Mouse (Mus musculus): Measurements from ENCODE around the gene Mpst. TPM values are rescaled to one million over a fixed set of nuclear protein-coding genes. Genes with fewer than 3 reads are reported as not detected.

The Mpst gene
- polyA plus RNA-seq, 1 experiment, result 6.4 TPM

DNA sequence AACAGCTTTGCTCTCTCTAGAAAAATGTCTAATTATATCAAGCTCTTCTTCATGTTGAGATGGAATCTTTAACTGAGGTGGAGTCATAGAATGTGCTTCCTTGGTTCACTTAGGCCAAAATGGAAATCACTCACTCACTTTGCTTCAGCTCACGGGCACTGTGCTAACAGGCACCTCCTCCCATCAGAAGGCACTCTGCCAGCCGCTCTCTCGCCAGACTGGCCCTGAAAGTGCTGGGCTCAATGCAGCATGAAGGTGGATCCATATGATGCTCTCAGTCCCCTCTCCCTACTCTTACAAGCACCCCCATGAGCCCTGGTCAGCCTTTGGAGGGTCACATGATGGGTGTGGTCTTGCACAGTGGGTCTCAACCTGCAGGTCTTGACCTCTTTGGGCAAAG lies 32.0 kb upstream of the Mpst start:
- Histone ChIP-seq H3K27ac (ENCODE audit: control insufficient read depth, insufficient read depth, low read depth, low read length) (no peak overlapping the region), H3K27me3 (ENCODE audit: control insufficient read depth, insufficient read depth, low read length) (no peaks in the 10 kb centered on the region), H3K4me1 (ENCODE audit: control insufficient read depth, insufficient read depth, low read length) (peaks cover 9% of the 10 kb centered on the region), H3K4me3 (ENCODE audit: control insufficient read depth, low read depth, low read length) (no peak overlapping the region), H3K36me3 (ENCODE audit: control insufficient read depth, insufficient read depth, low read length) (no peaks in the 10 kb centered on the region)
- TF ChIP-seq CTCF (IDR thresholded peaks at IDR 0.05; ENCODE audit: control insufficient read depth, insufficient read depth, insufficient replicate concordance, low read depth, low read length) (no peak), POLR2A (IDR thresholded peaks at IDR 0.05; ENCODE audit: control insufficient read depth, low read depth, low read length) (no peak)

GRCm38 (mm10) chr15:78377859-78378258 lies 28.4 kb upstream of the Mpst start:
- H3K36me3 ChIP-seq (ENCODE audit: control insufficient read depth, insufficient read depth, low read length), result no peaks in the 10 kb centered on the region
- peaks cover 9% of the 10 kb centered on the region for H3K4me1 ChIP-seq (ENCODE audit: control insufficient read depth, insufficient read depth, low read length)
- H3K27ac ChIP-seq (ENCODE audit: control insufficient read depth, insufficient read depth, low read depth, low read length), result no peak overlapping the region
- H3K4me3 ChIP-seq (ENCODE audit: control insufficient read depth, low read depth, low read length), result peak overlapping the region; percentile 36
- no peaks in the 10 kb centered on the region for H3K27me3 ChIP-seq (ENCODE audit: control insufficient read depth, insufficient read depth, low read length)
- TF ChIP-seq CTCF (IDR thresholded peaks at IDR 0.05; ENCODE audit: control insufficient read depth, insufficient read depth, insufficient replicate concordance, low read depth, low read length) (no peak), POLR2A (IDR thresholded peaks at IDR 0.05; ENCODE audit: control insufficient read depth, low read depth, low read length) (no peak)

GRCm38 (mm10) chr15:78378556-78378955 lies 27.7 kb upstream of the Mpst start:
- TF ChIP-seq POLR2A (IDR thresholded peaks at IDR 0.05; ENCODE audit: control insufficient read depth, low read depth, low read length) (no peak), CTCF (IDR thresholded peaks at IDR 0.05; ENCODE audit: control insufficient read depth, insufficient read depth, insufficient replicate concordance, low read depth, low read length) (no peak)
- Histone ChIP-seq H3K4me1 (ENCODE audit: control insufficient read depth, insufficient read depth, low read length) (peaks cover 9% of the 10 kb centered on the region), H3K36me3 (ENCODE audit: control insufficient read depth, insufficient read depth, low read length) (no peaks in the 10 kb centered on the region), H3K4me3 (ENCODE audit: control insufficient read depth, low read depth, low read length) (no peak overlapping the region; the same call in 1 of the 2 replicates), H3K27ac (ENCODE audit: control insufficient read depth, insufficient read depth, low read depth, low read length) (no peak overlapping the region), H3K27me3 (ENCODE audit: control insufficient read depth, insufficient read depth, low read length) (no peaks in the 10 kb centered on the region)

- no peaks in the 10 kb centered on the region for H3K36me3 ChIP-seq (ENCODE audit: control insufficient read depth, insufficient read depth, low read length)
- H3K27ac ChIP-seq (ENCODE audit: control insufficient read depth, insufficient read depth, low read depth, low read length), result no peak overlapping the region
- H3K27me3 ChIP-seq (ENCODE audit: control insufficient read depth, insufficient read depth, low read length), result no peaks in the 10 kb centered on the region
- TF ChIP-seq POLR2A (IDR thresholded peaks at IDR 0.05; ENCODE audit: control insufficient read depth, low read depth, low read length), result no peak
- no peak for TF ChIP-seq CTCF (IDR thresholded peaks at IDR 0.05; ENCODE audit: control insufficient read depth, insufficient read depth, insufficient replicate concordance, low read depth, low read length)
- no peak overlapping the region for H3K4me3 ChIP-seq (ENCODE audit: control insufficient read depth, low read depth, low read length)
- peaks cover 9% of the 10 kb centered on the region for H3K4me1 ChIP-seq (ENCODE audit: control insufficient read depth, insufficient read depth, low read length)
Measured at GRCm38 (mm10) chr15:78380208-78380607, 26.0 kb upstream of the Mpst start.

GRCm38 (mm10) chr15:78380741-78381140 lies 25.5 kb upstream of the Mpst start:
- H3K4me1 ChIP-seq (ENCODE audit: control insufficient read depth, insufficient read depth, low read length), result peaks cover 9% of the 10 kb centered on the region
- TF ChIP-seq POLR2A (IDR thresholded peaks at IDR 0.05; ENCODE audit: control insufficient read depth, low read depth, low read length), result no peak
- TF ChIP-seq CTCF (IDR thresholded peaks at IDR 0.05; ENCODE audit: control insufficient read depth, insufficient read depth, insufficient replicate concordance, low read depth, low read length), result no peak
- H3K27ac ChIP-seq (ENCODE audit: control insufficient read depth, insufficient read depth, low read depth, low read length), result no peak overlapping the region
- H3K27me3 ChIP-seq (ENCODE audit: control insufficient read depth, insufficient read depth, low read length), result no peaks in the 10 kb centered on the region
- no peak overlapping the region for H3K4me3 ChIP-seq (ENCODE audit: control insufficient read depth, low read depth, low read length)
- no peaks in the 10 kb centered on the region for H3K36me3 ChIP-seq (ENCODE audit: control insufficient read depth, insufficient read depth, low read length)

GRCm38 (mm10) chr15:78382115-78382514 lies 24.1 kb upstream of the Mpst start:
- Histone ChIP-seq H3K27me3 (ENCODE audit: control insufficient read depth, insufficient read depth, low read length) (no peaks in the 10 kb centered on the region), H3K4me3 (ENCODE audit: control insufficient read depth, low read depth, low read length) (no peak overlapping the region), H3K27ac (ENCODE audit: control insufficient read depth, insufficient read depth, low read depth, low read length) (no peak overlapping the region), H3K36me3 (ENCODE audit: control insufficient read depth, insufficient read depth, low read length) (no peaks in the 10 kb centered on the region), H3K4me1 (ENCODE audit: control insufficient read depth, insufficient read depth, low read length) (peaks cover 9% of the 10 kb centered on the region)
- TF ChIP-seq POLR2A (IDR thresholded peaks at IDR 0.05; ENCODE audit: control insufficient read depth, low read depth, low read length) (no peak), CTCF (IDR thresholded peaks at IDR 0.05; ENCODE audit: control insufficient read depth, insufficient read depth, insufficient replicate concordance, low read depth, low read length) (no peak)

- no peaks in the 10 kb centered on the region for H3K36me3 ChIP-seq (ENCODE audit: control insufficient read depth, insufficient read depth, low read length)
- H3K4me3 ChIP-seq (ENCODE audit: control insufficient read depth, low read depth, low read length), result no peak overlapping the region; the same call in 1 of the 2 replicates
- TF ChIP-seq CTCF (IDR thresholded peaks at IDR 0.05; ENCODE audit: control insufficient read depth, insufficient read depth, insufficient replicate concordance, low read depth, low read length) (no peak), POLR2A (IDR thresholded peaks at IDR 0.05; ENCODE audit: control insufficient read depth, low read depth, low read length) (no peak)
- no peak overlapping the region for H3K27ac ChIP-seq (ENCODE audit: control insufficient read depth, insufficient read depth, low read depth, low read length)
- H3K27me3 ChIP-seq (ENCODE audit: control insufficient read depth, insufficient read depth, low read length), result no peaks in the 10 kb centered on the region
- H3K4me1 ChIP-seq (ENCODE audit: control insufficient read depth, insufficient read depth, low read length), result peaks cover under 1% of the 10 kb centered on the region
Measured at GRCm38 (mm10) chr15:78383450-78384219, 22.6 kb upstream of the Mpst start.

All from testis, adult 2 months (tissue).